Mouse (Mus musculus) lung, adult 2 months (tissue): ENCODE measurements at regions not wholly inside any gene's neighbourhood (a gene's known extent, or its start where the extent isn't known, plus 50 kb on each side); places are given as distances from the start of the nearest gene placed in this dataset.

Source experiments
- CTCF ChIP-seq: fragments of 200-500 bp; IDR thresholded peaks from 2 replicates; pipeline ENCODE4 v1.5.1; 2011; ENCODE audit warnings: mild to moderate bottlenecking, low read length, control low read depth; ENCODE audit not compliant: insufficient read depth
- POLR2A ChIP-seq: fragments of 200-500 bp; IDR thresholded peaks from 2 replicates; pipeline ENCODE4 v1.6.1; 2011; ENCODE audit warnings: low read depth, mild to moderate bottlenecking, control low read depth, low read length, borderline replicate concordance; ENCODE audit errors: extremely low read depth

DNA sequence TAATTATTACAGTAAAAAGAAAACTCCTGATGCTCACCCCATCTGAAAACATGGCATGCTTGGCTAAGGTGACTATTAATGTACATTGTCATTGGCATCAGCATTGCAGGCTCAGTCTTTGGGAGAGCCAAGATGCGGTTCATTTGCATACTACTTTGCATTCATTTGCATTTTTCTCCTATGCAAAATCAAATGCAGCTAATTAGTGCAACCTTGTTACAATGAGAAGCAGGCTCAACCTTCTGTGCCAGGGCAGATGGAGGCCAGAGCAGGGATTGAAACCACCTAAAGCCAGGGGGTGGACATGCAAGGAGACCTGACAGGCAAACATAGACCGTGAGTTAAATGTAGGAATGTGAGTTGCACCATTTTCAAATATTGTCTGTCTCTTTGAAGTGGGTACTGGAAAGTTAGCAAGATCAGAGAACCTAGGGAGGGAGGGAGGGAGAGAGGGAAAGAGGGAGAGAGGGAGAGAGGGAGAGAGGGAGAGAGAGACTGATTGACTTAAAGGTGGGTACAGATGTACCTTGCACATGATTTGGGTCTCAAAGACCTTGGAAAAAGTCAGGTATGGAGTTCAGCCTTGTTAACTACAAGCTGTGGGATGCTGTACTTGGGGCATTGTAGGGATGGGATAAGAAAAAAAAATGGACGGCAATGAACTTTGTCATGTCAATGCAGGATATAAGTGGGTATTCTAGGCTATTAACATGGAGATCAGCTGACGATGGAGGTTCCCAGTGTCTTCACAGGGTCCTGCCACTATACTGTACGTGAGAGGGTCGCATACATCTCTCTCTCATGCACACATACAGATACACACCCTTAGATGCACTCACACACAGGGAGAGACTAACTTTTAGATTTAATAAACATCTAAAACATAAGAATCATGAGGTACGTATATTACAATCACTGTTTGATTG, 1362.1 kb upstream of the A1bg start:
- no peak for TF ChIP-seq POLR2A
- no peak for TF ChIP-seq CTCF
